Mouse (Mus musculus) thymus, postnatal 25 days (tissue): ENCODE results near the gene Bid.

ENCODE experiments used
- DNase-seq: peaks from one replicate; pipeline ENCODE4 v3.0.0; 2022

The Bid gene

GRCm38 (mm10) chr6:120916074-120916971, at the start of gene Bid:
Gene Bid (minus strand): TSS chr6:120916853.
- DNase-seq, result peak; percentile 98

- DNase-seq, result no peak
Measured at GRCm38 (mm10) chr6:120965814-120966213, 49.2 kb upstream of the Bid start.

- DNase-seq, result no peak
Measured at GRCm38 (mm10) chr6:120964179-120964578, 47.5 kb upstream of the Bid start.

- DNase-seq, result no peak
Measured at GRCm38 (mm10) chr6:120960338-120961030, 43.8 kb upstream of the Bid start.

- peak; percentile 76 for DNase-seq
Measured at GRCm38 (mm10) chr6:120957331-120957730, 40.7 kb upstream of the Bid start.

GRCm38 (mm10) chr6:120956259-120957161, 39.9 kb upstream of the Bid start:
- DNase-seq, result peak; percentile 47

- peak; percentile 43 for DNase-seq
Measured at GRCm38 (mm10) chr6:120955215-120955614, 38.6 kb upstream of the Bid start.

- no peak for DNase-seq
Measured at GRCm38 (mm10) chr6:120954241-120954640, 37.6 kb upstream of the Bid start.

GRCm38 (mm10) chr6:120952475-120952874, 35.8 kb upstream of the Bid start:
- no peak for DNase-seq

GRCm38 (mm10) chr6:120951311-120951710, 34.7 kb upstream of the Bid start:
- no peak for DNase-seq

- no peak for DNase-seq
Measured at GRCm38 (mm10) chr6:120945510-120945909, 28.9 kb upstream of the Bid start.

GRCm38 (mm10) chr6:120943964-120944363, 27.3 kb upstream of the Bid start:
- no peak for DNase-seq

GRCm38 (mm10) chr6:120943551-120943950, 26.9 kb upstream of the Bid start:
- no peak for DNase-seq

- no peak for DNase-seq
Measured at GRCm38 (mm10) chr6:120943079-120943478, 26.4 kb upstream of the Bid start.

GRCm38 (mm10) chr6:120941575-120941974, 24.9 kb upstream of the Bid start:
- no peak for DNase-seq

- no peak for DNase-seq
Measured at GRCm38 (mm10) chr6:120941084-120941481, 24.4 kb upstream of the Bid start.

- no peak for DNase-seq
Measured at GRCm38 (mm10) chr6:120940446-120941083, 23.9 kb upstream of the Bid start.

- no peak for DNase-seq
Measured at GRCm38 (mm10) chr6:120939783-120940182, 23.1 kb upstream of the Bid start.

GRCm38 (mm10) chr6:120938763-120939450, 22.3 kb upstream of the Bid start:
- no peak for DNase-seq

- no peak for DNase-seq
Measured at GRCm38 (mm10) chr6:120937999-120938608, 21.5 kb upstream of the Bid start.

- DNase-seq, result no peak
Measured at GRCm38 (mm10) chr6:120937104-120937617, 20.5 kb upstream of the Bid start.
